Mouse (Mus musculus): ENCODE results near the gene Slit3. TPM values are rescaled to one million over a fixed set of nuclear protein-coding genes. Genes with fewer than 3 reads are reported as not detected.

Gene Slit3
- polyA plus RNA-seq, 1 experiment from 2014 or later, result 5.9 TPM

DNA sequence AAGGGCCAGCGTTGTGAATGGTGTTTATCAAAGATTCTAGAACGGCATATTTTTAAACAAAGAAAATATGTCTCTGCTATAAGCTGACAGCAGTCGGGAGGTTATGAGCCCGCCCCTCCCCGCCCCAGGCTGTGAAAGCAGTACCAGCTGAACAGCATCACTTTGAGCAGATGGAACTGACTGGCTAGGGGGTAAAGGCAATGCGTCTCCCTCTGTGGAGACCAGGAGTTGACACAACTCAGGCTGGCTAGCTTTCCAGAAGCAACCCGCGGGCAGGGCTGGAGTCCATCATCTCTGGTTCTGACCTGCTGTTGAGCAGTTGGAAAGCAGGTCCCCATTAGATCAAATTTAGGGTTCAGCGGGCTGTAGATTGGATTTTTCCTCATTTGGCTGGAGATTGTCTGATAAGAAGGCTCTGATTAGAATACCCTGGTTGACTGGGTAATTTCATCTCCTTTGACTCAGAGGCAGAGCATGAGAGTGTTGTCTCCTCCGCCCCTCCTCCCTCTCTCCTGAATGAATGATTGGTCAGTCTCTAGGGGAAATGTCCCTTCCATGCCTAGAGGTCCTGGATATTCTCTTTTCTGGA is 480.7 kb downstream of the Slit3 start:
- Histone ChIP-seq H3K9me3 (ENCODE audit: control insufficient read depth, low read length) (no peaks in the 10 kb centered on the region), H3K9ac (ENCODE audit: low read depth, low read length) (no peak overlapping the region), H3K4me3 (ENCODE audit: low read length) (no peak overlapping the region), H3K4me1 (ENCODE audit: control insufficient read depth, insufficient read depth, low read length) (peaks cover 25% of the 10 kb centered on the region), H3K27me3 (replicated peaks; ENCODE audit: control insufficient read depth, insufficient read depth, low read length) (no peaks in the 10 kb centered on the region), H3K27ac (ENCODE audit: low read length) (no peak overlapping the region), H3K4me2 (ENCODE audit: low read depth, low read length) (no peak overlapping the region), H3K36me3 (ENCODE audit: control insufficient read depth, insufficient read depth, low read length) (no peaks in the 10 kb centered on the region)
- whole genome bisulfite sequencing, result 39% methylated on average over 10 of the region's 10 CpGs
- ATAC-seq, result peak; percentile 37; the same call in 1 of the 2 replicates

DNA sequence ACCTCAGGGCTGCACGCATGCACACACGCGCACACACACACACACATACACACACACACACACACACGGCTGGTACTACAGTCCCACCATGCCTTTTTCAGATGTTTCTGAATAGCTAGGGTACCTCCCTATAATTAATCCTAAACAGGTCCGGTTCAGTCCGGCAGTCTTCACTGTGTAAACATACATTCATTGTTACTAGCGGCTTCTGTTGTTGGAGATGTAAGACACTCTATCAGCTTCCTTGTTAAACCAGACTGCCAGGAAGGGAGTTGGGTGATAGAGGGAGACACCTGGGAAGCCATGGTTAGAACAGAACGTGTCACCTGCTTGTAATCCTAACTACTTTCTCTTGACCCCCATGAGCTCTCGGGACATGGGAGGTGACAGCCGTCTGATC is 481.6 kb downstream of the Slit3 start:
- WGBS, result 56% methylated on average over 10 of the region's 10 CpGs

DNA sequence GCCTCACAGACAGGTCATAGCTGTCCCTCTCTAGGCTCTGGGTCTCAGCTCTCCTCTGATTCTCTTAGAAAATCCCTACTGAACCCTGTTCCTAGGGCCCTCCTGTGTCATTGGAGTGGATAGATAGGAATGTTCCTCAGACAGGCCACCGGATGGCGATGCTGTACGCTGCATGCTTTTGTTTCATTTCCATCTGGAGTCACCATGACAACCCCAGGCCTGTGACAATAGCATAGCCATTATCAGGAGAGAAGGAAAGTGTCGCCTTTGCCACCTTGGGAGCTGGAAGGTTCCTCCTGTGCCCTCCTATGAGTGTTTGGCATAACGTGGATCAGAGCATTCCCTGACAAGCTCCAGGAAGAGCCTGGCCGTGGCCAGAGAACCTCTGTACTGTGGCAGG is 482.9 kb downstream of the Slit3 start:
- 84% methylated on average over 6 of the region's 6 CpGs for WGBS
- Histone ChIP-seq H3K36me3 (ENCODE audit: control insufficient read depth, insufficient read depth, low read length) (no peaks in the 10 kb centered on the region), H3K9me3 (ENCODE audit: control insufficient read depth, low read length) (no peaks in the 10 kb centered on the region)

More for the DNA sequence above, 481.6 kb downstream of the Slit3 start:
- H3K9ac ChIP-seq (ENCODE audit: low read depth, low read length), result no peak overlapping the region
- no peaks in the 10 kb centered on the region for H3K9me3 ChIP-seq (ENCODE audit: control insufficient read depth, low read length)
- H3K4me2 ChIP-seq (ENCODE audit: low read depth, low read length), result no peak overlapping the region
- ATAC-seq, result no peak
- H3K4me3 ChIP-seq (ENCODE audit: low read length), result no peak overlapping the region
- H3K4me1 ChIP-seq (ENCODE audit: control insufficient read depth, insufficient read depth, low read length), result peaks cover 25% of the 10 kb centered on the region
- no peaks in the 10 kb centered on the region for H3K36me3 ChIP-seq (ENCODE audit: control insufficient read depth, insufficient read depth, low read length)
- no peak overlapping the region for H3K27ac ChIP-seq (ENCODE audit: low read length)
- no peaks in the 10 kb centered on the region for H3K27me3 ChIP-seq (replicated peaks; ENCODE audit: control insufficient read depth, insufficient read depth, low read length)

DNA sequence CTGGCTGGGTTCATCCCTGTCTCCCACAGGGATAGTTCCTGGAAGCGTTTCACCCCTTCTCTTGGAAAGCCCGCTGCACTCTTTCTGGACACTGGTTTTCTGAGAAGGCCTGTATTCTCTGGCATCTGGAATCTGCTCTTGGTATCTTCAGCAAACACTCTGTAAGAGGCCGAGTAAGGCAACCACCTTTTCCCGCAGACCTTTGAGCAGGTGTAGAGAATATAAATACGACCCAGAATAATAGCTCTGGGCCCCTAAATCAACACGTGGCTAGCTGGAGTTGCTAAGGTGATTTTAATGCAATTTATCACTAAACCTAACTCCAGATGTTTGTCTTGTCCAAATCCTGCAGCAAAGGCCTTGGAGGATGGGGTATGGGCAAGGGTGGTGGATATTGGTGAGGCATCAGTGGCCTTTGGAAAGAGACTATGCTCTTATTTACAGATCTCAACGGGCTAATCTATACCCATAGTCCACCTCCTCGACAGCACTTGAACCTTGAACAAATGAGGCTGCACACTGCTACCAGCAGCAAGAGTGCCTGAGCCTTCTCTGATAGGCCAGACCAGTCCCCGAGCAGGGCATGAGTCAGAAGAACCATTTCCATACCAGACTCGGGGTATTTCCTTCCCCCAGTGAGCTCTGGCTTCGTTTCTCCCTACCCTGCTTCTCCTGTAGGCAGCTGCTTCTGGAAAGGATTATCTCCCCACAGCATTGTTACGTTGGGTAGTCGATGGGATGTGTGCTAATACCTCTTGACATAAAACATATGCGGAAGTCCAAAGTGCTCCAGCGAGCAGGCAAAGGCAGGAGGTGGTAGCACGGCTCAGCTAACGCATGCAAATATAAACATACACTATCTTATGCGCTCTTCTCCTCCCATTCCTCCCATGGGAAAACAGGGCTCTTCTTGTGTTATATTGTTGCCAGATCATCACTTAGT is 484.1 kb downstream of the Slit3 start:
- no peak overlapping the region for H3K4me3 ChIP-seq (ENCODE audit: low read length)
- H3K36me3 ChIP-seq (ENCODE audit: control insufficient read depth, insufficient read depth, low read length), result no peaks in the 10 kb centered on the region
- 42% methylated on average over 18 of the region's 18 CpGs for whole genome bisulfite sequencing
- peak; percentile 86 for ATAC-seq
- no peak overlapping the region for H3K4me2 ChIP-seq (ENCODE audit: low read depth, low read length)
- peaks cover 25% of the 10 kb centered on the region for H3K4me1 ChIP-seq (ENCODE audit: control insufficient read depth, insufficient read depth, low read length)
- no peak overlapping the region for H3K9ac ChIP-seq (ENCODE audit: low read depth, low read length)
- H3K27ac ChIP-seq (ENCODE audit: low read length), result no peak overlapping the region
- no peaks in the 10 kb centered on the region for H3K27me3 ChIP-seq (replicated peaks; ENCODE audit: control insufficient read depth, insufficient read depth, low read length)
- no peaks in the 10 kb centered on the region for H3K9me3 ChIP-seq (ENCODE audit: control insufficient read depth, low read length)

More for the DNA sequence above, 482.9 kb downstream of the Slit3 start:
- H3K27me3 ChIP-seq (replicated peaks; ENCODE audit: control insufficient read depth, insufficient read depth, low read length), result no peaks in the 10 kb centered on the region
- no peak overlapping the region for H3K27ac ChIP-seq (ENCODE audit: low read length)
- H3K4me3 ChIP-seq (ENCODE audit: low read length), result no peak overlapping the region
- no peak overlapping the region for H3K9ac ChIP-seq (ENCODE audit: low read depth, low read length)
- peaks cover 25% of the 10 kb centered on the region for H3K4me1 ChIP-seq (ENCODE audit: control insufficient read depth, insufficient read depth, low read length)
- no peak for ATAC-seq
- H3K4me2 ChIP-seq (ENCODE audit: low read depth, low read length), result no peak overlapping the region

DNA sequence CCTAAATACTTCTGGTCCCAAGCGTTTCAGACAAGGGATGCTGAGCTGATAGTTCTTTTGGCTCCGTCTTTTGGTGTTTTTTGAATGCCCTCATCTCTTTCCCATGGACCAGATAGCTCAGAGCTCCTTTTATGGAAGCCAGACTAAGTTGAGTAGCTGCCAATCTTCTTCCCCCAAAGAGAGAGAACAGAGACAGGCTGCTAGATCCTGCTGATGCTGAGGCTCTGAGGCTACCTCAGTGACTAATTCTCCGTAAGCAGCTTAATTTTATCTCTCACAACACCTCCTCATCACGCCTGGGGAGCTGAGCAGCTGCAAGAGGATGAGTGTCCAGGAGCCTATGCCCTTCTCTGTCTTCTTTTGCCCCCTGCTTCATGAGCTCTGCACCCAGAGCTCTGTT is 486.2 kb downstream of the Slit3 start:
- H3K27ac ChIP-seq (ENCODE audit: low read length), result no peak overlapping the region
- peaks cover 19% of the 10 kb centered on the region; the same call in 1 of the 2 replicates for H3K4me1 ChIP-seq (ENCODE audit: control insufficient read depth, insufficient read depth, low read length)
- H3K4me2 ChIP-seq (ENCODE audit: low read depth, low read length), result no peak overlapping the region
- no peaks in the 10 kb centered on the region for H3K27me3 ChIP-seq (replicated peaks; ENCODE audit: control insufficient read depth, insufficient read depth, low read length)
- H3K9me3 ChIP-seq (ENCODE audit: control insufficient read depth, low read length), result no peaks in the 10 kb centered on the region
- no peak for ATAC-seq
- 75% methylated on average over 4 of the region's 4 CpGs for WGBS
- no peak overlapping the region for H3K4me3 ChIP-seq (ENCODE audit: low read length)
- no peak overlapping the region for H3K9ac ChIP-seq (ENCODE audit: low read depth, low read length)
- H3K36me3 ChIP-seq (ENCODE audit: control insufficient read depth, insufficient read depth, low read length), result no peaks in the 10 kb centered on the region

DNA sequence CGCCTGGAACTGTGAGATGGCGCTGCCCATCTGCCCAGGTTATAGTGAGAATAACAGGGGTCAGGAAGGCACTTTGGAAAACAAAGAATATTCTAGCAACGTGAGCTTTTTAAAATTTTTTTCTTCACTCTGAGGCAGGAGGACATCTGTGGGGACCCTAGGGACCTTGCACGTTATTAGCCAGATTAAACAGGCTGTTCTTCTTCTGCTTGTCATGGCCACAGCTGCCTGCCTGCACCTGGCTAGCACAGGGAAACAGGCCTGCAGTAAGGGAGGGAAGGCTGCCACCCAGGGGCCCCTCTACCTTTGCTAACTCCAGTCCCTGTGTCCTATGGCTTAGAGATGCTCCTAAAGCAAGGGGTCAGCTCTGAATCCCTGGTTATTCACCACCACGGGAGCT is 487.8 kb downstream of the Slit3 start:
- Histone ChIP-seq H3K27ac (ENCODE audit: low read length) (no peak overlapping the region), H3K36me3 (ENCODE audit: control insufficient read depth, insufficient read depth, low read length) (no peaks in the 10 kb centered on the region), H3K27me3 (replicated peaks; ENCODE audit: control insufficient read depth, insufficient read depth, low read length) (no peaks in the 10 kb centered on the region), H3K4me1 (ENCODE audit: control insufficient read depth, insufficient read depth, low read length) (peaks cover 20% of the 10 kb centered on the region; the same call in 1 of the 2 replicates), H3K9me3 (ENCODE audit: control insufficient read depth, low read length) (no peaks in the 10 kb centered on the region), H3K4me3 (ENCODE audit: low read length) (no peak overlapping the region), H3K9ac (ENCODE audit: low read depth, low read length) (no peak overlapping the region), H3K4me2 (ENCODE audit: low read depth, low read length) (no peak overlapping the region)
- 66% methylated on average over 5 of the region's 5 CpGs for WGBS
- no peak for ATAC-seq

DNA sequence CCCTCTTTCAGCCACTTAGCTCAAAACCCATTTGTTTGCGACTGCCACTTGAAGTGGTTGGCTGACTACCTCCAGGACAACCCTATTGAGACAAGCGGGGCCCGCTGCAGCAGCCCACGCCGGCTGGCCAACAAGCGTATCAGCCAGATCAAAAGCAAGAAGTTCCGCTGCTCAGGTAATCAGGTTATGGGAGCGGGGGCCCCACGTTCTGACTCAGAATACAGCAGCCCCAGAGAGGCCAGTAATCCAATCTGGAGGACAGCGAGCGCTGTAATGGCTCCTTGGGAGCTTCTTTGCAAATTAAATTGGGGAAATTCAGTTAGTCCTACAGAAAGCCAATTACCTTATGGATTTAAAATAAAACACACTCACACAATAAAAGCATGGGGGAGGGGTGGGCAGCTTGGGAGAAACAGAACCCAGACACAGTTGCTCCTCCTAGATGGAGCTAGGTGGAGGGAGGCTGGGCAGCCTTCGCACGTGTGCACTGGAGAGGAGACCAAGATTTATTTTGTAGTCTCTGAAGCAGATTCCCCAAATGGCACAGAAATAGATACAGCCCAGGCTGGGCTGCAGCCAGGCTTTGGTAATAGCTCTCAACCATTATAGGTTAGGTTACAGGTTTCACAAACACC is 491.4 kb downstream of the Slit3 start:
- Histone ChIP-seq H3K4me3 (ENCODE audit: low read length) (no peak overlapping the region), H3K9me3 (ENCODE audit: control insufficient read depth, low read length) (no peaks in the 10 kb centered on the region), H3K27me3 (replicated peaks; ENCODE audit: control insufficient read depth, insufficient read depth, low read length) (no peaks in the 10 kb centered on the region), H3K9ac (ENCODE audit: low read depth, low read length) (no peak overlapping the region), H3K4me1 (ENCODE audit: control insufficient read depth, insufficient read depth, low read length) (peaks cover 12% of the 10 kb centered on the region; the same call in 1 of the 2 replicates), H3K36me3 (ENCODE audit: control insufficient read depth, insufficient read depth, low read length) (no peaks in the 10 kb centered on the region; the same call in 1 of the 2 replicates), H3K4me2 (ENCODE audit: low read depth, low read length) (no peak overlapping the region), H3K27ac (ENCODE audit: low read length) (no peak overlapping the region)
- ATAC-seq, result peak; percentile 83
- 43% methylated on average over 13 of the region's 13 CpGs for WGBS

DNA sequence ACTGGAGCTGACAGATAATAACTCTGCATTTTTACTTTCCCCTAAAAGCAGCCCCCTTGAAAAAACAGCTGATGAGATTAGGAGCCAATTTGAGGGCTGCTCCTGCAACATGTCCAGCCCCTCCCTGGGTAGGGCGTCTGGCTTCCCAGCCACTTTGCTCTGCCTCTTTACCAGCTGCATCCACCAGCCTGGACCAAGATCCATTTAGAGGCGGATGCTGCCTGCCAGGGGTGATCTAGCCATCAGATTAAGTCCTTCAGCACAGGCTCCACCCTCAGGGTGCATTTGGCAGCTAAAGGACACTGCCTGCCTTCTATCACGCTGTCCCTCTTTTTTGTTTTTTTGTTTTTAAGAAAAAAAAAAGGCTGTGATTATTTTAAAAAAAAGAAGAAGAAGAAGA is 493.5 kb downstream of the Slit3 start:
- peaks cover 12% of the 10 kb centered on the region; the same call in 1 of the 2 replicates for H3K4me1 ChIP-seq (ENCODE audit: control insufficient read depth, insufficient read depth, low read length)
- H3K9me3 ChIP-seq (ENCODE audit: control insufficient read depth, low read length), result no peaks in the 10 kb centered on the region
- no peak overlapping the region for H3K4me3 ChIP-seq (ENCODE audit: low read length)
- no peaks in the 10 kb centered on the region for H3K27me3 ChIP-seq (replicated peaks; ENCODE audit: control insufficient read depth, insufficient read depth, low read length)
- no peaks in the 10 kb centered on the region; the same call in 1 of the 2 replicates for H3K36me3 ChIP-seq (ENCODE audit: control insufficient read depth, insufficient read depth, low read length)
- 39% methylated on average over 3 of the region's 3 CpGs for WGBS
- H3K27ac ChIP-seq (ENCODE audit: low read length), result no peak overlapping the region
- no peak overlapping the region for H3K9ac ChIP-seq (ENCODE audit: low read depth, low read length)
- peak; percentile 54 for ATAC-seq
- no peak overlapping the region for H3K4me2 ChIP-seq (ENCODE audit: low read depth, low read length)

DNA sequence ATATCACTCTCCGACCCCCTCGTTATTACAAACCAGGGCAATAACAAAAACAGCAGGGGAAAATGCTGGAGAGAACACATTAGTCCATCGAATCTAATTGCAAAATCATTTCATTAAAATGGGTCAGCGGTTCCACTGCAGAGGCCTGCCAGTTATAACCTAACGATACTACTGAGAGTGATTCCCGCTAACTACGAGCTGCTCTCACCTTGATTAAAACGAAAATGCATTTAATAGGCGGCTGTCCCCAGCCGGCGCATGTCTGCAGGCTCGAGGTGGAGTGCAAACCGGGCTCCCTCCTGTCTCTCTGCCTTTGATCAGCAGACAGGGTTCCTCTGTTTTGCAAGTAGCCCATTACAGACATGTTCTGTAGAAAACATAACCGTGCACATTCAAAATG is 498.4 kb downstream of the Slit3 start:
- no peak for ATAC-seq
- Histone ChIP-seq H3K4me3 (ENCODE audit: low read length) (no peak overlapping the region), H3K4me1 (ENCODE audit: control insufficient read depth, insufficient read depth, low read length) (no peaks in the 10 kb centered on the region), H3K4me2 (ENCODE audit: low read depth, low read length) (no peak overlapping the region), H3K9me3 (ENCODE audit: control insufficient read depth, low read length) (no peaks in the 10 kb centered on the region), H3K36me3 (ENCODE audit: control insufficient read depth, insufficient read depth, low read length) (no peaks in the 10 kb centered on the region; the same call in 1 of the 2 replicates), H3K27me3 (replicated peaks; ENCODE audit: control insufficient read depth, insufficient read depth, low read length) (no peaks in the 10 kb centered on the region), H3K9ac (ENCODE audit: low read depth, low read length) (no peak overlapping the region), H3K27ac (ENCODE audit: low read length) (no peak overlapping the region)
- WGBS, result 86% methylated on average over 14 of the region's 14 CpGs

Data from intestine, embryonic 16.5 days (tissue).